Mouse (Mus musculus): ENCODE results near the gene Olfr2. TPM values are rescaled to one million over a fixed set of nuclear protein-coding genes. Genes with fewer than 3 reads are reported as not detected.
"Not testable (repeated sequence)": the region's sequence is repeated elsewhere in the genome, so short reads cannot be mapped to it uniquely, and the experiment has no call there.

Gene Olfr2
- polyA plus RNA-seq, 1 experiment from 2014 or later = not detected

- Histone ChIP-seq H3K27me3 (replicated peaks; ENCODE audit: control insufficient read depth, insufficient read depth, low read length) (no peaks in the 10 kb centered on the region), H3K36me3 (ENCODE audit: control insufficient read depth, insufficient read depth, low read length) (no peaks in the 10 kb centered on the region), H3K4me2 (ENCODE audit: low read depth, low read length) (no peak within 1 kb of the TSS), H3K9me3 (ENCODE audit: control insufficient read depth, low read length) (no peaks in the 10 kb centered on the region), H3K9ac (ENCODE audit: low read depth, low read length) (no peak within 1 kb of the TSS), H3K27ac (ENCODE audit: low read length) (no peak within 1 kb of the TSS), H3K4me3 (ENCODE audit: low read length) (no peak within 1 kb of the TSS), H3K4me1 (ENCODE audit: control insufficient read depth, insufficient read depth, low read length) (no peaks in the 10 kb centered on the region)
- ATAC-seq = no peak
- 65% methylated on average over 1 of the region's 1 CpGs for WGBS
Observed at GRCm38 (mm10) chr7:106975353-106975752, 30.5 kb downstream of the Olfr2 start, which contains the start of gene Olfr711. Olfr711 (minus strand) TSS chr7:106975453.

DNA sequence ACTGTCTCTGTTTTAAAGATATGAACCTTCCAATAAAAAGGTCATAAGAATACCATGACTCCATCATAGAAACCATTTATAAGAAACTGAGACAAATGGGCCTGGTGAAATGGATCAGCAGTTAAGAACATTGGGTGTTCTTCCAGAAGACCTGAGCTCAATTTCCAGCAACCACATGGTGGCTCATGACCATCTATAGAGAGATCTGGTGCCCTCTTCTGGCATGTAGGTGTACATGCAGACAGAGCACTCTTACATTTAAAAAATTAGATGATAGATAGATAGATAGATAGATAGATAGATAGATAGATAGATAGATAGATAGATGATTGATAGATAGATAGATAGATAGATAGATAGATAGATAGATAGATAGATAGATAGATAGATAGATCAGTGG is 38.4 kb downstream of the Olfr2 start:
- not testable (repeated sequence) for H3K4me3 ChIP-seq (ENCODE audit: low read length); H3K4me2 ChIP-seq (ENCODE audit: low read depth, low read length); H3K4me1 ChIP-seq (ENCODE audit: control insufficient read depth, insufficient read depth, low read length); H3K27me3 ChIP-seq (replicated peaks; ENCODE audit: control insufficient read depth, insufficient read depth, low read length); ATAC-seq; H3K27ac ChIP-seq (ENCODE audit: low read length); H3K9me3 ChIP-seq (ENCODE audit: control insufficient read depth, low read length); H3K9ac ChIP-seq (ENCODE audit: low read depth, low read length); H3K36me3 ChIP-seq (ENCODE audit: control insufficient read depth, insufficient read depth, low read length)

DNA sequence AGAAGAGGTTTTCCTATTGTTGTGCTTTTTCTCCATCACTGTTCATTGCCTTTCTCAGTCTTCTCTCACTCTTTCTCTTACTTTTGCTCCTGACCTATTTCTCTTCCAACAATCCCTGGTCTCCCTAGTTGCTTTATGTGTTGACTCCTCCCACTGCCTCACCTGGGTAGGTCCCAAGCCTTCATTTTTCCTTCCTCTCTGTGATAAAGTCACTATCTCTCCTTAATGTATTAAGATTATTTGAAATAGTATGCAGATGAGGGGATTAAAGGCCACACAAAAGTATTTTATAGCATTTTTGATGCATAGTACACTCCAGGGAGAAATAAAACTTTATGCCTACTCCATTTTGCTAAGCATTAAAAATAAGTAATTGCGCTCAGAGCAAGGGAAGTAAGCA is 42.0 kb downstream of the Olfr2 start, which contains the start of gene Olfr6:
Gene Olfr6, minus strand, starts transcription at position 101 of the 400 bp plus-strand sequence.
- Histone ChIP-seq H3K27me3 (replicated peaks; ENCODE audit: control insufficient read depth, insufficient read depth, low read length) (no peaks in the 10 kb centered on the region), H3K27ac (ENCODE audit: low read length) (no peak within 1 kb of the TSS), H3K9ac (ENCODE audit: low read depth, low read length) (no peak within 1 kb of the TSS), H3K36me3 (ENCODE audit: control insufficient read depth, insufficient read depth, low read length) (no peaks in the 10 kb centered on the region), H3K4me2 (ENCODE audit: low read depth, low read length) (no peak within 1 kb of the TSS), H3K4me3 (ENCODE audit: low read length) (no peak within 1 kb of the TSS), H3K9me3 (ENCODE audit: control insufficient read depth, low read length) (no peaks in the 10 kb centered on the region), H3K4me1 (ENCODE audit: control insufficient read depth, insufficient read depth, low read length) (no peaks in the 10 kb centered on the region)
- ATAC-seq = no peak
- WGBS = 94% methylated on average over 1 of the region's 1 CpGs

- ATAC-seq = no peak
- H3K36me3 ChIP-seq (ENCODE audit: control insufficient read depth, insufficient read depth, low read length) = no peaks in the 10 kb centered on the region
- H3K27me3 ChIP-seq (replicated peaks; ENCODE audit: control insufficient read depth, insufficient read depth, low read length) = no peaks in the 10 kb centered on the region
- no peak within 1 kb of the TSS for H3K27ac ChIP-seq (ENCODE audit: low read length)
- no peaks in the 10 kb centered on the region for H3K4me1 ChIP-seq (ENCODE audit: control insufficient read depth, insufficient read depth, low read length)
- WGBS = 72% methylated on average over 3 of the region's 3 CpGs
- no peaks in the 10 kb centered on the region for H3K9me3 ChIP-seq (ENCODE audit: control insufficient read depth, low read length)
- H3K4me3 ChIP-seq (ENCODE audit: low read length) = no peak within 1 kb of the TSS
- H3K9ac ChIP-seq (ENCODE audit: low read depth, low read length) = no peak within 1 kb of the TSS
- H3K4me2 ChIP-seq (ENCODE audit: low read depth, low read length) = no peak within 1 kb of the TSS
Observed at GRCm38 (mm10) chr7:106948212-106948611, 57.7 kb downstream of the Olfr2 start, which contains the start of gene Olfr710. Olfr710 (minus strand) TSS chr7:106948312.

Other genes starting within 250 kb of the Olfr2 start
- gene Olfr699, start 212.9 kb downstream of the Olfr2 start, polyA plus RNA-seq (2015; fragmentation: Nextera tagmentation; extraction: Ambion mirVana) = not detected in 2 replicates
- not detected in 2 replicates for gene Olfr700, start 197.2 kb downstream of the Olfr2 start, polyA plus RNA-seq (2015; fragmentation: Nextera tagmentation; extraction: Ambion mirVana)
- gene Olfr701, start 191.9 kb downstream of the Olfr2 start, polyA plus RNA-seq (2015; fragmentation: Nextera tagmentation; extraction: Ambion mirVana) = not detected in 2 replicates
- not detected in 2 replicates for gene Olfr702, start 172.2 kb downstream of the Olfr2 start, polyA plus RNA-seq (2015; fragmentation: Nextera tagmentation; extraction: Ambion mirVana)
- gene Olfr703, start 162.7 kb downstream of the Olfr2 start, polyA plus RNA-seq (2015; fragmentation: Nextera tagmentation; extraction: Ambion mirVana) = not detected in 2 replicates
- gene Olfr704, start 142.9 kb downstream of the Olfr2 start, polyA plus RNA-seq (2015; fragmentation: Nextera tagmentation; extraction: Ambion mirVana) = not detected in 2 replicates
- not detected in 2 replicates for gene Olfr705, start 129.2 kb downstream of the Olfr2 start, polyA plus RNA-seq (2015; fragmentation: Nextera tagmentation; extraction: Ambion mirVana)
- not detected in 2 replicates for gene Olfr706, start 117.9 kb downstream of the Olfr2 start, polyA plus RNA-seq (2015; fragmentation: Nextera tagmentation; extraction: Ambion mirVana)
- gene Olfr707, start 104.8 kb downstream of the Olfr2 start, polyA plus RNA-seq (2015; fragmentation: Nextera tagmentation; extraction: Ambion mirVana) = not detected in 2 replicates
- not detected in 2 replicates for gene Olfr1532-ps1, start 98.1 kb downstream of the Olfr2 start, polyA plus RNA-seq (2015; fragmentation: Nextera tagmentation; extraction: Ambion mirVana)
- gene Olfr709-ps1, start 73.9 kb downstream of the Olfr2 start, polyA plus RNA-seq (2015; fragmentation: Nextera tagmentation; extraction: Ambion mirVana) = not detected in 2 replicates
- not detected in 2 replicates for gene Olfr710, start 57.8 kb downstream of the Olfr2 start, polyA plus RNA-seq (2015; fragmentation: Nextera tagmentation; extraction: Ambion mirVana)
- gene Olfr6, start 42.1 kb downstream of the Olfr2 start, polyA plus RNA-seq (2015; fragmentation: Nextera tagmentation; extraction: Ambion mirVana) = not detected in 2 replicates
- not detected in 2 replicates for gene Olfr711, start 30.6 kb downstream of the Olfr2 start, polyA plus RNA-seq (2015; fragmentation: Nextera tagmentation; extraction: Ambion mirVana)
- not detected in 2 replicates for gene Olfr713, start 25.1 kb upstream of the Olfr2 start, polyA plus RNA-seq (2015; fragmentation: Nextera tagmentation; extraction: Ambion mirVana)
- not detected in 2 replicates for gene Olfr714, start 64.9 kb upstream of the Olfr2 start, polyA plus RNA-seq (2015; fragmentation: Nextera tagmentation; extraction: Ambion mirVana)
- gene Olfr17, start 87.1 kb upstream of the Olfr2 start, polyA plus RNA-seq (2015; fragmentation: Nextera tagmentation; extraction: Ambion mirVana) = not detected in 2 replicates
- not detected in 2 replicates for gene Olfr715b, start 104.3 kb upstream of the Olfr2 start, polyA plus RNA-seq (2015; fragmentation: Nextera tagmentation; extraction: Ambion mirVana)
- not detected in 2 replicates for gene Olfr715, start 125.0 kb upstream of the Olfr2 start, polyA plus RNA-seq (2015; fragmentation: Nextera tagmentation; extraction: Ambion mirVana)
- not detected in 2 replicates for gene Olfr716, start 132.3 kb upstream of the Olfr2 start, polyA plus RNA-seq (2015; fragmentation: Nextera tagmentation; extraction: Ambion mirVana)
- gene Nlrp14, start 160.9 kb upstream of the Olfr2 start, polyA plus RNA-seq (2015; fragmentation: Nextera tagmentation; extraction: Ambion mirVana) = not detected in 2 replicates
- gene Rbmxl2, start 203.4 kb upstream of the Olfr2 start, polyA plus RNA-seq (2015; fragmentation: Nextera tagmentation; extraction: Ambion mirVana) = not detected in 2 replicates